36 mouse cellular contexts compared by ENCODE assay signal in the genomic region with DNA sequence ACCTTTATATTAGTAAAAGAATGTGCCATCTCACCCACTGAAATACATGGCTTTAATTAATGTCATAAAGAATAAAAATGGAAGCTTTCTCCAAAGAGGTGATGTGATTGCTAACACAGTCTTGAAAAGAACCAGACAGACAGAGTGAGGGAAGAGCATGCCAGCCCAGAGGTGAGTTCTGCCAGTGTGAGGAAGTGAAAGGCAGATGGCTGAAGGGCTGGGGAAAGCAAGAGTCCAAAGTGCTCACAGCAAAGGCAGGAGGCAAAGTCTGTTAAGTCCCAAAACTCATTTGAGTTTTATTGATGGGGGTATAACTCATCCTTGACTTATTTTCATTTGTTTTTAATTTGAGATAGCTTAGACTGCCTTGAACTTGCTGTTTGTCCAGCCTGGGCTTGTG. TPM values are rescaled to one million over a fixed set of nuclear protein-coding genes. Genes with fewer than 3 reads are reported as not detected.
"Had no signal": no experiment of that assay in that cellular context is flagged by ENCODE, and none has a peak within 500 bp of the region (broad histone marks: within the 10 kb centered on the region; RNA-seq: fewer than 3 reads in every experiment).

No protein-coding gene starts in this region.

- H3K4me2 ChIP-seq: heart, embryonic 12.5 days; hindbrain, embryonic 12.5 days; hindbrain, embryonic 14.5 days; intestine, embryonic 15.5 days; limb, embryonic 13.5 days; limb, embryonic 15.5 days had no signal

- DNase-seq: gastrocnemius, adult 2 months; gastrocnemius, postnatal 10 days; gastrocnemius, postnatal 25 days; heart, adult 18-20 months; heart, postnatal 10 days; heart, postnatal 4 days; kidney, postnatal 14 days; kidney, postnatal 4 days; layer of hippocampus, postnatal 36 days; left cerebral cortex, postnatal 4 days; lung, adult 18-20 months had no signal

- H3K4me3 ChIP-seq: gastrocnemius, adult 2 months; heart, embryonic 10.5 days; heart, embryonic 12.5 days; hindbrain, embryonic 10.5 days; hindbrain, embryonic 12.5 days; intestine, embryonic 15.5 days; layer of hippocampus, adult 2 months; limb, embryonic 13.5 days; limb, embryonic 15.5 days; liver, embryonic 12.5 days had no signal

- ATAC-seq: hindbrain, embryonic 16.5 days; inflammation-experienced regulatory T-cells, adult 6 months; intestine, embryonic 15.5 days; intestine, postnatal 0 days had no signal

- H3K27me3 ChIP-seq: hindbrain, embryonic 12.5 days; intestine, embryonic 15.5 days; limb, embryonic 13.5 days; limb, embryonic 15.5 days; liver, embryonic 12.5 days had no signal

- H3K27ac ChIP-seq: gastrocnemius, adult 2 months; heart, embryonic 10.5 days; hindbrain, embryonic 10.5 days; hindbrain, embryonic 12.5 days; hindbrain, embryonic 14.5 days; intestine, embryonic 15.5 days; layer of hippocampus, adult 2 months; limb, embryonic 13.5 days; limb, embryonic 15.5 days had no signal

- H3K9me3 ChIP-seq: heart, embryonic 10.5 days; heart, embryonic 12.5 days; hindbrain, embryonic 10.5 days; hindbrain, embryonic 12.5 days; intestine, embryonic 15.5 days; limb, embryonic 13.5 days; limb, embryonic 15.5 days; liver, embryonic 12.5 days had no signal

- H3K36me3 ChIP-seq: intestine, embryonic 15.5 days had no signal

- H3K4me1 ChIP-seq: hindbrain, embryonic 10.5 days; hindbrain, embryonic 12.5 days; intestine, embryonic 15.5 days; limb, embryonic 13.5 days; limb, embryonic 15.5 days had no signal

- H3K9ac ChIP-seq: heart, embryonic 12.5 days; hindbrain, embryonic 12.5 days; hindbrain, embryonic 14.5 days; intestine, embryonic 15.5 days; limb, embryonic 13.5 days; limb, embryonic 15.5 days; liver, embryonic 12.5 days had no signal

RNA-seq across cellular contexts. Expression of a gene that starts 4.4 kb away (rescaled TPM):
- total RNA-seq: gastrocnemius, adult 2 months; gastrocnemius, postnatal 10 days; gastrocnemius, postnatal 25 days; gastrocnemius, postnatal 4 days; granulocyte monocyte progenitor cell, adult 5-6 weeks; heart, adult 18-20 months; heart, adult 8-10 months; heart, postnatal 10 days; heart, postnatal 25 days; heart, postnatal 4 days; layer of hippocampus, adult 2 months; layer of hippocampus, postnatal 10 days; layer of hippocampus, postnatal 36 days; left cerebral cortex, adult 18-20 months; left cerebral cortex, adult 8-10 months; left cerebral cortex, postnatal 10 days; left cerebral cortex, postnatal 25 days; left cerebral cortex, postnatal 4 days had no signal
- polyA plus RNA-seq: heart, embryonic 10.5 days; heart, embryonic 12.5 days; heart, embryonic 14.5 days; hindbrain, embryonic 10.5 days; hindbrain, embryonic 12.5 days; hindbrain, embryonic 14.5 days; inflammation-experienced regulatory T-cells, adult 6 months; intestine, embryonic 15.5 days; limb, embryonic 11.5 days; limb, embryonic 13.5 days; limb, embryonic 15.5 days; liver, embryonic 12.5 days; liver, embryonic 16.5 days had no signal

RNA-seq across cellular contexts. Expression of a gene that starts 40.0 kb away (rescaled TPM):
- total RNA-seq: gastrocnemius, postnatal 25 days had no signal

RNA-seq across cellular contexts. Expression of a gene that starts 49.2 kb away (rescaled TPM):
- total RNA-seq: gastrocnemius, adult 2 months; granulocyte monocyte progenitor cell, adult 5-6 weeks; heart, postnatal 25 days; heart, postnatal 4 days had no signal
